ENCODE assay signal across 8 mouse cellular contexts in the genomic region with DNA sequence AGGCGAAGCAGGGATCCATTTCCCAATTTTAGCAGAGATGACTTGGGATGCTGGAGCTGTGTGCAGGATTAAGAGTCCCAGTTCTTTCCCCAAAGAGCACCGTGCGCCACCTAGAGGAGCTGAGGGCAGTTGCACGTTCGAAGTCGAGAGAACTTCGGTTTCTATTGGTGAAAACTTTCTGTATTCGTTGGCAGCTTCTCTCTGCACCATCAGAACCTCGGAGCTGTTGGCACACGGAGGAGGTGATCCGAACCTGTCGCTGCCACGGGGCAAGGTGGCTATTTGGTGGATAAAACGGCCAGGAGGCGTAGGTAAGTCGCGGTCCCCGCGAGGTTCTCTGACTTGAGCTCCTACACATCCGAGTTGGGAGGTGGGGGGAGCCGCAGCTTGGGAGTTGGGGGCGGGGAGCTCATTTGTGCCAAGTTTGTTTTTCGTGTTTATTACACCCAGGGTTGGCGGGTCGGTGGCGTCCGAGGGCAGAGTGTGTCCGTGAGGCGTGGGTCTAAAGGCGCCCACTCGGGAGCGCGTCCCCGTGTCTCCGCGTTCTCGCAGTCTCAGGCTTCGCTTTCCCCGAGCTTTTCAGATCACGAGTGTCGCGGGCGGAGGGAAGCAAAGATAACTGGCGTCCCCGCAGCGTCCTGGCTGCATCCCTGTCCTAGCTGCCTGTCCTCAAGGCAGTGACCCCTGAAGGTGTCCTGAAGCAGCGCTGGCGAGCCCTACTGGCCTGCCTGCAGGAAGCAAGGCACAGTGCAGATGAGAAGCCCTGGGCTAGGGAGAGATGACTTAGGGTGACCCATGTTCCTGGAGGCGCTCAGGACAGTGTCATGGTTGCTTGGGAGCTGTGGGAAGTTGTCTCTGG. TPM values are rescaled to one million over a fixed set of nuclear protein-coding genes. Genes with fewer than 3 reads are reported as not detected.
A peak's percentile ranks its signal among the peaks of the same experiment; 100 is the strongest.
DNase-seq lines count a peak whose midpoint lies in the region; ATAC-seq and TF ChIP-seq lines count a peak whose summit lies in the region.

TSS of gene Rubcnl (plus strand) at position 172 of the 859 bp plus-strand sequence.

- TF ChIP-seq POLR2A in ES-Bruce4 (IDR thresholded peaks at IDR 0.05; ENCODE audit: insufficient read depth, low read length): no peak

- DNase-seq in c-Kit-positive CD71-positive TER-119-positive erythroid progenitor cells, embryonic 14.5 days (ENCODE audit: low spot score): peak; percentile 65
- DNase-seq in heart, postnatal 10 days: peak; percentile 85 to 89
- DNase-seq in kidney, postnatal 4 days: peak; percentile 84 to 85
- peak; percentile 71 to 73 for DNase-seq in lung, adult 18-20 months
- peak; percentile 88 for DNase-seq in testis, postnatal 10 days (ENCODE audit: low spot score)

- intact Hi-C loops in heart, postnatal 10 days (cut with DNase I): no loop called here

- H3K4me1 ChIP-seq in ES-Bruce4 (ENCODE audit: control insufficient read depth, insufficient read depth, low read length): no peaks in the 10 kb centered on the region
- peaks cover 5% of the 10 kb centered on the region; the same call in 1 of the 2 replicates for H3K4me1 ChIP-seq in forebrain, embryonic 12.5 days
- H3K4me1 ChIP-seq in neural tube, embryonic 15.5 days: peaks cover 9% of the 10 kb centered on the region; the same call in 1 of the 2 replicates

- H3K36me3 ChIP-seq in ES-Bruce4 (ENCODE audit: control insufficient read depth, insufficient read depth, low read length, poor library complexity, severe bottlenecking): no peaks in the 10 kb centered on the region
- H3K36me3 ChIP-seq in forebrain, embryonic 12.5 days (replicated peaks): no peaks in the 10 kb centered on the region
- no peaks in the 10 kb centered on the region for H3K36me3 ChIP-seq in neural tube, embryonic 15.5 days

- H3K4me2 ChIP-seq in forebrain, embryonic 12.5 days: peak within 1 kb of the TSS; percentile 87
- peak within 1 kb of the TSS; percentile 98 for H3K4me2 ChIP-seq in neural tube, embryonic 15.5 days

- no peaks in the 10 kb centered on the region for H3K9me3 ChIP-seq in ES-Bruce4 (replicated peaks; ENCODE audit: control insufficient read depth, insufficient read depth, low read length, poor library complexity, severe bottlenecking)
- no peaks in the 10 kb centered on the region for H3K9me3 ChIP-seq in forebrain, embryonic 12.5 days
- H3K9me3 ChIP-seq in neural tube, embryonic 15.5 days (replicated peaks): no peaks in the 10 kb centered on the region

- peak; percentile 55; the same call in 1 of the 2 replicates for ATAC-seq in forebrain, embryonic 12.5 days (ENCODE audit: low FRiP score)
- ATAC-seq in neural tube, embryonic 15.5 days (ENCODE audit: low FRiP score): peak; percentile 76

- H3K4me3 ChIP-seq in ES-Bruce4 (ENCODE audit: low read depth, low read length): peak within 1 kb of the TSS; percentile 82
- peak within 1 kb of the TSS; percentile 56 for H3K4me3 ChIP-seq in forebrain, embryonic 12.5 days (replicated peaks)
- H3K4me3 ChIP-seq in neural tube, embryonic 15.5 days (replicated peaks): peak within 1 kb of the TSS; percentile 49

- H3K27me3 ChIP-seq in ES-Bruce4 (ENCODE audit: control insufficient read depth, insufficient read depth, low read length, poor library complexity, severe bottlenecking): no peaks in the 10 kb centered on the region
- no peaks in the 10 kb centered on the region for H3K27me3 ChIP-seq in forebrain, embryonic 12.5 days
- peaks cover 8% of the 10 kb centered on the region; the same call in 1 of the 2 replicates for H3K27me3 ChIP-seq in neural tube, embryonic 15.5 days (replicated peaks)

- TF ChIP-seq CTCF in ES-Bruce4 (IDR thresholded peaks at IDR 0.05; ENCODE audit: low read depth, low read length): peak; percentile 86

- 1% methylated on average over 49 of the region's 49 CpGs for WGBS in forebrain, embryonic 12.5 days
- WGBS in neural tube, embryonic 15.5 days: 2% methylated on average over 49 of the region's 49 CpGs

- H3K9ac ChIP-seq in ES-Bruce4 (ENCODE audit: low read depth, poor library complexity, severe bottlenecking): peak within 1 kb of the TSS; percentile 28; the same call in 1 of the 2 replicates
- peak within 1 kb of the TSS; percentile 63 for H3K9ac ChIP-seq in forebrain, embryonic 12.5 days
- H3K9ac ChIP-seq in neural tube, embryonic 15.5 days (replicated peaks): peak within 1 kb of the TSS; percentile 56

- H3K27ac ChIP-seq in ES-Bruce4 (ENCODE audit: insufficient read depth, low read length): no peak within 1 kb of the TSS
- H3K27ac ChIP-seq in forebrain, embryonic 12.5 days: no peak within 1 kb of the TSS
- H3K27ac ChIP-seq in neural tube, embryonic 15.5 days (replicated peaks): no peak within 1 kb of the TSS

- TF ChIP-seq EP300 in ES-Bruce4 (IDR thresholded peaks at IDR 0.05; ENCODE audit: insufficient read depth, low read depth, low read length): no peak

RNA-seq across cellular contexts. Expression of gene Rubcnl, which starts in this region (rescaled TPM):
- polyA plus RNA-seq in ES-Bruce4 (2011; ENCODE audit: insufficient read depth, insufficient read length, low read depth, missing spikeins): not detected in 2 replicates
- 0.14 and 0.18 TPM in 2 replicates for polyA plus RNA-seq in forebrain, embryonic 12.5 days (2016; fragmentation: Nextera tagmentation; extraction: Ambion mirVana)
- total RNA-seq in heart, postnatal 10 days (2021): 1 to 10 TPM in 1 of 2 experiments, under 1 TPM in 1; 0.69 to 1.2 TPM
- polyA plus RNA-seq in neural tube, embryonic 15.5 days (2015; fragmentation: Nextera tagmentation; extraction: Ambion mirVana): 0.10 and 0.69 TPM in 2 replicates

Comparison
In these comparisons a context has a peak if more than half of its experiments do, and no peak if none do; other contexts are left out.
1. Peak in ATAC-seq, H3K4me3 ChIP-seq, H3K9ac ChIP-seq and H3K4me2 ChIP-seq in forebrain, embryonic 12.5 days; RNA of the gene not detected or under 1 TPM.
2. Peak in ATAC-seq, H3K4me3 ChIP-seq, H3K9ac ChIP-seq and H3K4me2 ChIP-seq in neural tube, embryonic 15.5 days; RNA of the gene not detected or under 1 TPM.